Mouse (Mus musculus) colon, adult 2 months (tissue): ENCODE results near the gene Cks1b. TPM values are rescaled to one million over a fixed set of nuclear protein-coding genes. Genes with fewer than 3 reads are reported as not detected.

ENCODE experiments used
- polyA plus RNA-seq: library from polyadenylated mRNA; depleted of rRNA; stranded (reverse); fragments of >200 nt; gene quantifications from 2 replicates; pipeline ENCODE4 v1.2.3, GENCODE M21; 2012; rRNA removed

The Cks1b gene
- polyA plus RNA-seq, result 9.7 and 11.2 TPM in 2 replicates

GRCm38 (mm10) chr3:89418170-89418860 is at the start of gene Cks1b, which contains the start of gene Shc1:
TSS of gene Cks1b (minus strand) at chr3:89418383.
TSS of gene Shc1 (plus strand) at chr3:89418443.

GRCm38 (mm10) chr3:89454401-89455177 is 36.4 kb upstream of the Cks1b start, which contains the start of gene Pmvk:
TSS of gene Pmvk (plus strand) at chr3:89454541.

GRCm38 (mm10) chr3:89436176-89437113 is 18.3 kb upstream of the Cks1b start, which contains the start of gene Pbxip1:
TSS of gene Pbxip1 (plus strand) at chr3:89436706.

GRCm38 (mm10) chr3:89430171-89431159 is 12.3 kb upstream of the Cks1b start, which contains the start of gene Pygo2:
TSS of gene Pygo2 (plus strand) at chr3:89430214.

GRCm38 (mm10) chr3:89411490-89412393 is 6.4 kb downstream of the Cks1b start, which contains the start of gene Flad1:
TSS of gene Flad1 (minus strand) at chr3:89411870.

GRCm38 (mm10) chr3:89402693-89403092 is 15.5 kb downstream of the Cks1b start, which contains the start of gene Lenep:
TSS of gene Lenep (minus strand) at chr3:89402793.

GRCm38 (mm10) chr3:89394006-89394893 is 23.9 kb downstream of the Cks1b start, which contains the start of gene Zbtb7b:
TSS of gene Zbtb7b (minus strand) at chr3:89394776.

Other genes with a start within 250 kb of the Cks1b start
- gene Scamp3, start 240.9 kb downstream of the Cks1b start, polyA plus RNA-seq, result 95.0 and 102 TPM in 2 replicates
- 40.2 and 42.7 TPM in 2 replicates for gene Fam189b, start 235.2 kb downstream of the Cks1b start, polyA plus RNA-seq
- 60.8 and 73.9 TPM in 2 replicates for gene Gba, start 215.5 kb downstream of the Cks1b start, polyA plus RNA-seq
- 48.4 and 68.6 TPM in 2 replicates for gene Thbs3, start 203.2 kb downstream of the Cks1b start, polyA plus RNA-seq
- 165 and 219 TPM in 2 replicates for gene Mtx1, start 191.3 kb downstream of the Cks1b start, polyA plus RNA-seq
- 26.0 and 27.3 TPM in 2 replicates for gene Muc1, start 189.3 kb downstream of the Cks1b start, polyA plus RNA-seq
- 263 and 392 TPM in 2 replicates for gene Krtcap2, start 172.4 kb downstream of the Cks1b start, polyA plus RNA-seq
- gene Trim46, start 172.1 kb downstream of the Cks1b start, polyA plus RNA-seq, result 60.5 TPM in 2 replicates
- 440 and 595 TPM in 2 replicates for gene Dpm3, start 159.0 kb downstream of the Cks1b start, polyA plus RNA-seq
- gene Slc50a1, start 147.8 kb downstream of the Cks1b start, polyA plus RNA-seq, result 254 and 375 TPM in 2 replicates
- 126 and 153 TPM in 2 replicates for gene Efna1, start 137.2 kb downstream of the Cks1b start, polyA plus RNA-seq
- gene Efna3, start 95.4 kb downstream of the Cks1b start, polyA plus RNA-seq, result 9.3 and 13.3 TPM in 2 replicates
- gene Efna4, start 80.4 kb downstream of the Cks1b start, polyA plus RNA-seq, result 17.4 and 24.5 TPM in 2 replicates
- 211 and 244 TPM in 2 replicates for gene Adam15, start 68.4 kb downstream of the Cks1b start, polyA plus RNA-seq
- 0.67 and 1.0 TPM in 2 replicates for gene Dcst2, start 56.4 kb downstream of the Cks1b start, polyA plus RNA-seq
- 0.77 and 1.1 TPM in 2 replicates for gene Dcst1, start 53.1 kb downstream of the Cks1b start, polyA plus RNA-seq
- 214 and 219 TPM in 2 replicates for gene Zbtb7b, start 23.6 kb downstream of the Cks1b start, polyA plus RNA-seq
- not detected in 2 replicates for gene Lenep, start 15.6 kb downstream of the Cks1b start, polyA plus RNA-seq
- 37.4 and 39.6 TPM in 2 replicates for gene Flad1, start 6.5 kb downstream of the Cks1b start, polyA plus RNA-seq
- gene Shc1, start 60 bp upstream of the Cks1b start, polyA plus RNA-seq, result 75.3 and 76.4 TPM in 2 replicates
- gene Pygo2, start 11.8 kb upstream of the Cks1b start, polyA plus RNA-seq, result 131 and 151 TPM in 2 replicates
- gene Pbxip1, start 18.3 kb upstream of the Cks1b start, polyA plus RNA-seq, result 90.6 and 98.9 TPM in 2 replicates
- 18.7 and 31.3 TPM in 2 replicates for gene Pmvk, start 36.2 kb upstream of the Cks1b start, polyA plus RNA-seq
- 8.4 and 9.0 TPM in 2 replicates for gene Kcnn3, start 101.8 kb upstream of the Cks1b start, polyA plus RNA-seq